22 mouse cellular contexts compared by ENCODE assay signal in the genomic region with DNA sequence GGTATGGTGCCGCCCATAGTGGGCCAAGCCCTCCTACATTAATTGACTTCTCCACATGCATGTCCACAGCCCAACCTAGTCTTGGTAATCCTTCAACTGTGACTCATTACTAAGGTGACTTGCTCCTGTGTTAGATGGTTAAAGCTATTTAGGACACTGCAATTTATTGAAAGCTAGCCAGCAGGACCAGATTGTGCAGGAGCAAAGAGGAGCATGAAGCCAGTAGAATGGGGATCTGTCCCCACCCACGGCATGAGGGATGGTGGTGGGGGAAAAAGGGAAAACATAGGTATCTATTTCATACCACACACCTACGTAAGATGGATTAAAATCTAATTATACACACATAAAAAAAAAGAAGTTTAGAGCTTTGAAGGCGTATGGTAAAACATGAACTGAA.
DNase-seq lines count a peak whose midpoint lies in the region; ATAC-seq lines count a peak whose summit lies in the region.
"Had no signal": no experiment of that assay in that cellular context is flagged by ENCODE, and none has a peak within 500 bp of the region (broad histone marks: within the 10 kb centered on the region; RNA-seq: fewer than 3 reads in every experiment).

No protein-coding gene starts in this region.

- DNase-seq in cerebellum, adult 8-10 months, result peak; percentile 17
- peak; percentile 26 for DNase-seq in layer of hippocampus, adult 9-11 months
- DNase-seq in layer of hippocampus, postnatal 25 days (ENCODE audit: extremely low spot score in 1 of 2, low spot score in 1 of 2), result no peak
- peak; percentile 81 for DNase-seq in brain, adult 2 months (ENCODE audit: low read depth, low spot score)
- peak; percentile 22 to 41 for DNase-seq in cerebellum, postnatal 25 days
- no peak for DNase-seq in adrenal gland, postnatal 10 days
- DNase-seq: adrenal gland, postnatal 14 days; embryo, embryonic 11 days; gastrocnemius, postnatal 36 days; heart, adult 18-20 months; heart, postnatal 36 days; kidney, adult 8-10 months; kidney, postnatal 4 days; lung, embryonic 14.5 days; lung, postnatal 14 days; midbrain, embryonic 14.5 days; retina, postnatal 1 day; thymus, adult 2 months; thymus, postnatal 36 days had no signal

- ATAC-seq in cerebellum, adult (ENCODE audit: insufficient number of reproducible peaks, low FRiP score, low TSS enrichment), result no peak
- ATAC-seq: intestine, embryonic 15.5 days; Patski had no signal

Comparison
In these comparisons a context has a peak if more than half of its experiments do, and no peak if none do; other contexts are left out.
1. DNase-seq: peak in cerebellum, adult 8-10 months (single experiment), layer of hippocampus, adult 9-11 months (single experiment), brain, adult 2 months (single experiment) and cerebellum, postnatal 25 days (2 of 2); none in layer of hippocampus, postnatal 25 days (0 of 2) and adrenal gland, postnatal 10 days (single experiment).